Mouse (Mus musculus): ENCODE measurements around the gene Slc22a12.

Gene Slc22a12

DNA sequence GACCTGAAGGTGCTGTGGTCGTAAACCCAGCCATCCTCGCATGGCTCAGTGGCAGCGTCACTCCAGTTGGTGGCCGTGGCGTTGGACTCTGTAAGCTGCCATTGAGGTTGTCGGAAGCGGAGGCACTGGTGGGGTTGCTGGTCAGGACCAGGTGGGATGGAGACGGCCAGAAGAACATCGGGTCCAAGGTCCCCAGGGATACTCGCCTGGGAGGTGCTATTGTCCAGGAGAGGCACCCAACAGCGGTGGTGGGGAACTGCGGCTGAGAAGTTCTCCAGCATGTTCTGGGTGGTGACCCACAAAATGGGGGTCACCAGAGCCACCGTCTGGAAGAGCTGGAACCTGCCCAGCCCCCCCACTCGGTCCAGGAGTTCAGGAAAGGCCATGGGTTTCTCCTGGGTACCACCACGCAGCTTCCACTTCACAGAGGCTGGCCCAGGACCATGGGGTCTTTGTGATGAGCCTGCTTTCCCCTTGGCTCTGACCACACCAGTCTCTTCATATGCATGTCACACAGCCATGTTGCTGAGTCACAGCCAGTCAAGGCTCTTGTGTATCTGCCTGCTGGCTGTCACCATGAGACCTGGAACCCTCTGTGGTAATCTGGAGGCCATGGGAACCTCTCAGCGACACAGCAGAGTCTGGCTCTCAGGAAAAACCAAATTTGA lies at the start of gene Slc22a12:
TSS of gene Slc22a12 (minus strand) at position 666 of the 668 bp plus-strand sequence.
- DNase-seq (ENCODE audit: low read depth), result no peak

DNA sequence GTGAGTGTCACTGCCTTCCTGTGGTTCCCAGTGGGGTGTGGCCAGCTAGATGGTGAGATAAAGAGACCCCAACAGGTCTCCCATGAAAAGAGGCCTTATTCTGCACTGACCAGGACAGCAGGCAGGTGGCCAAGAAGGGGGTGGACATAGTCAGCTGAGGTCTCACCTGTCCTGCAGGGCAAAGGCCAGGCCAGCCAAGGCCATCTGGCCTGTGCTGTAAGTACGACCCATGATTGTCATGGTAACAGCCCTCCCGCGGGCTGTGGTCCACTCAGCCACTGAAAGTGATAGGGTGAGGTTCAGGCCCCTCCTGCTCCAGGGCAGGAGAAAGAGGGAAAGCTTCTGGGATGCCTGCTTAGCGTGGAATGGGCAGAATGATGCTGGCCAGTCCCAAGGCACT lies 29.2 kb upstream of the Slc22a12 start:
- no peak for DNase-seq (ENCODE audit: low read depth)

DNA sequence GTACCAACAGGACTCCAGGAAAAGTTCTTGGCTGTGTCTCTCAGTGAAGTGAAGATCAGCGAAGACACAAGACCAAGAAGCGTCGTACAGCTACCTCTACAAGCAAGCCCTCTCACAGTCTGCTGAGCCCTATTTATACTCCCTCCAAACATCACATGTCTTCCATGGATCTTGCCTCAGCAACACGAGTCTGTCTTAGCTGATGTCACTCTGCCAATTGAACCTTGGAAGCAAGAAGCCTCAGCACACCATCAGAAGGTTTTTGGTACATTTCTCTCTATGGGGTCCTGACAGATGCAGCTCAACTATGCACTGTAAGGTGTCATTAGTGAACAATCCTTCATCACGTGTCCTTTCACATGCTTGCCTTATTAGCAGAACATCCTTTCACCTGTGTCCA lies 28.6 kb upstream of the Slc22a12 start:
- no peak for DNase-seq (ENCODE audit: low read depth)

- DNase-seq (ENCODE audit: low read depth), result no peak
These were observed 26.7 kb upstream of the Slc22a12 start for GRCm38 (mm10) chr19:6569561-6569960.

DNA sequence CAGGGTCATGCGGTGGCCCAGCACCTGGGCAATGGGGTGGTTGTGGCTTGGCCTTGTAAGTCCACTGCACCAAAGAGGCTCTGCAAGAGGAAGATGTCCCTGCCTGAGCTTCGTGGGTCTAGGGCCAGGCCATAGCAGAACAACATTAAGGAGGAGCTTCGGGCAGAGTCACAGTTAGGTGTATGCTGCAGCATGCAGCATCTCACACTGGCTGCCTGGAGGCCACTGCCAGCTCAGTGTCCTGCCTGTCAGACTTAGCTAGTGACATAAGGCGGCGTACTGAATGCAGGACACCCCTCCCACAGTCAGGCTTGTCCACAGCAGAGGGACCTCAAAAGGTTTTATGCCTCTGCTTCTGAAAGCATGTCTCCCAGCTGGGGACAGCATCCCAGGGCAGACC lies 26.2 kb upstream of the Slc22a12 start:
- DNase-seq (ENCODE audit: low read depth), result no peak

DNA sequence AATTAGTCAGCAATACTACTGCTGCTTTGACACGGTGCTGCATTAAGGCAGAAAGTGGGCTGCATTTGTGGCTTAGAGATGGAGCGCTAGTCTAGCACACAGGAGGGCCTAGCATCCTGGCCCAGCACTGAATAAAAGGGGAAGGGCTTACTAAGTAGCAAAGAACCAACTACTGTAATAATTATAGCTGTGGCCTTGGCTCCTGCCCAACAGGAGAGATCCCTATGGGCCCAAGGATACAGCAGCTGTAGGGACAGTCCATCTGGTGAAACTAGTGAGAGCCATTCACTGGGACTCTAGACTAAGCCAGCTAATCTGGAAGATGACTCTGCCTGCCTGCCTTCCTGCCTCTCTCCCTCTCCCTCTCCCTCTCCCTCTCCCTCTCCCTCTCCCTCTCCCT lies 23.6 kb upstream of the Slc22a12 start:
- no peak for DNase-seq (ENCODE audit: low read depth)

DNA sequence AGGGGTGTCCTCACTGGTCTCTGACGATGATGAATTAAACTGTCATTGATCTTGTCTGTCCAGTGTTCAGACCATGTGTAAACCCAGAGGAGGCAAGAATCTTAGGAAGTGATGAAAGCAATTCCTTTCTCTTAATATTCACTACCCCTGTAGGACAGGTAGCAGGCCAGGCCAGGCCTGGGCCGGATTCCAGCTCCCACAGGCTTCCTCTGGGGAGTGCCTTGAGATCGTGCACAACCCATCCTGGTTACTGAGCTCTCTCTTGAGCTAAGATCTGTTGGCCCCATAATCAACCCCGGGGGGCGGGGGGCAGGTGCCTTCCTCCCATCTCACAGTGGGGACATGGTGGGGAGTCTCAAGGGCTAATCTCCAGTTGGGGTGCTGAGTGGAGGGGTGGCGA lies 22.3 kb upstream of the Slc22a12 start:
- no peak for DNase-seq (ENCODE audit: low read depth)

DNA sequence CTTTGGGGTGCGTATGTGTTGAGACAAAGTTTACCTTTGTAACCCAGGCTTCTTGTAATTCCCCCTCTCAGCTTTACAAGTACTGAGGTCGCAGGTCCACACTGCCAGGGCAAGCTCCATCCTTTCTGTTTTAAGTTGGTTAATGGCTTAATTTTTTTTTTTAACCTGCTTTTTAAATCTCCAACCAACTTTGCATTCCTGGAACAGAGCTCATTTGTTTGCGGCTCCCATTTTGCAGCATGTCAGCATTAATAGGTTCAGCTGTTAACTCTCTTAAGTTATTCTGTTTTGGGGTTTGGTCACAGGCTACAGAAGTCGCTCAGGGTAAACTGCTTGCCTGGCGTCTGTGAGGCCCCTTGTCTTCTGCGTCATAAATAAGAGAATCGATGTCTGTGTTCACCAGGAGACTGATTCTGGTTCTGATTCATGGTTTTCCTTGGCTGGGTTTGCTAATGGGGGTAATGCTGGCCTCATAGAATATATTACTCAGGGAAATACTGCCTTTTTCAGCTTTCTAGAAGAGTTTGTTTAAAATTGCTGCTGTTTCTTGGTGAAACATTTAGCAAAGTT lies 17.5 kb upstream of the Slc22a12 start:
- peak; percentile 32 for DNase-seq (ENCODE audit: low read depth)

DNA sequence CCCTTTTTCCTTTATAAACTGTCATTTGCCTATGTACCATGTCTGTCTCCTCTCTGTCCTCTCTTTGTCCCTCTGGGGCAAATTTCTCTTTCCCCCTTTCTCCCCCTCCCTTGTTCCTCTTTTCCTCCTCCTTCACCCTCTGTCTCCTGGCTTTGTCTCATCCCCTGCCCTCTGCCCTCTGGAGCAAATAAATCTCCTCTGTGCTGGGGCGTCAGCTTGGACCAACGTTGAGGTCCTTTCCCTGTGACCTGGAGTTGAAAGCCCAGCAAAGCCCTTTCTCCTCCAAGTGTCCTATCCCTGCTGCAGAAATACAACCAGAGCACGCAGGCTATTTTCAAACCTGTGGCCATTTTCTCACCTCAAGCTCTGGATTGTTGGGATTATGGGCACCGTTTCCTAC lies 16.7 kb upstream of the Slc22a12 start:
- DNase-seq (ENCODE audit: low read depth), result no peak

- peak; percentile 24 for DNase-seq (ENCODE audit: low read depth)
These were observed 11.2 kb upstream of the Slc22a12 start for GRCm38 (mm10) chr19:6553819-6554582.

- no peak for DNase-seq (ENCODE audit: low read depth)
These were observed 10.3 kb upstream of the Slc22a12 start for GRCm38 (mm10) chr19:6553174-6553573.

DNA sequence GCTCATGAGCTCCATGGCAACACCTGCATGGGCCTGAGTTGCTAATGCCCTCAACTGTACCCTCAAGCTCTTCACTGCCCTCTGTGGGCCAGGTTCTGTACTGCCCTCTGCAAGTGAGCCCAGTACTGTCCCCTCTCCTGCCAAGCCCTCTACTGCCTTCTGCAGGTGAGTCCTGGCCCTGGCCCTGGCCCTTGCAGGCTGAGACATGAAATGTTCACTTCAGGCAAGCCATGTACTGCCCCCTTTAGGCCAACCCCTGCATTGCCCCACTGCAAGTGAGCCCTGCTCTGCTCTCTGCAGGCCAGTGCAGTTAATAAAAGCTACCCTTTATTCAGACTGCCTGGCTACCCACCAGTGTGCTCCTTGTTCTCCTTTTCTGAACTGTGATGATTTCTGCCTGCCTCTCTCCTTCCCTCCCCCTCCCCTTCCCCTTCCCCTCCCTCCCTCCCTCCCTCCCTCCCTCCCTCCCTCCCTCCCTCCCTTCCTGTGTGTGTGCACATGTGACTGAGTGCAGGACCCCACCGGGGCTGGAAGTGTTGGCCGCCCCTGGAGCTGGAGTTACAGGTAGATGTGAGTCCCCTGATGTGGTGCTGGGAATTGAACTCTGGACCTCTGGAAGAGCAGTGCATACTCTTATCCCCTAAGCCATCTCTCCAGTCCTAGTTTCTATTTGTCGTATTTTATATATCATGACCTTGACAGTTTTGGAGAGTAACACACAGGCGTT lies 9.6 kb upstream of the Slc22a12 start:
- DNase-seq (ENCODE audit: low read depth), result peak; percentile 49

GRCm38 (mm10) chr19:6551215-6551614 lies 8.4 kb upstream of the Slc22a12 start:
- no peak for DNase-seq (ENCODE audit: low read depth)

GRCm38 (mm10) chr19:6549566-6549965 lies 6.7 kb upstream of the Slc22a12 start:
- no peak for DNase-seq (ENCODE audit: low read depth)

DNA sequence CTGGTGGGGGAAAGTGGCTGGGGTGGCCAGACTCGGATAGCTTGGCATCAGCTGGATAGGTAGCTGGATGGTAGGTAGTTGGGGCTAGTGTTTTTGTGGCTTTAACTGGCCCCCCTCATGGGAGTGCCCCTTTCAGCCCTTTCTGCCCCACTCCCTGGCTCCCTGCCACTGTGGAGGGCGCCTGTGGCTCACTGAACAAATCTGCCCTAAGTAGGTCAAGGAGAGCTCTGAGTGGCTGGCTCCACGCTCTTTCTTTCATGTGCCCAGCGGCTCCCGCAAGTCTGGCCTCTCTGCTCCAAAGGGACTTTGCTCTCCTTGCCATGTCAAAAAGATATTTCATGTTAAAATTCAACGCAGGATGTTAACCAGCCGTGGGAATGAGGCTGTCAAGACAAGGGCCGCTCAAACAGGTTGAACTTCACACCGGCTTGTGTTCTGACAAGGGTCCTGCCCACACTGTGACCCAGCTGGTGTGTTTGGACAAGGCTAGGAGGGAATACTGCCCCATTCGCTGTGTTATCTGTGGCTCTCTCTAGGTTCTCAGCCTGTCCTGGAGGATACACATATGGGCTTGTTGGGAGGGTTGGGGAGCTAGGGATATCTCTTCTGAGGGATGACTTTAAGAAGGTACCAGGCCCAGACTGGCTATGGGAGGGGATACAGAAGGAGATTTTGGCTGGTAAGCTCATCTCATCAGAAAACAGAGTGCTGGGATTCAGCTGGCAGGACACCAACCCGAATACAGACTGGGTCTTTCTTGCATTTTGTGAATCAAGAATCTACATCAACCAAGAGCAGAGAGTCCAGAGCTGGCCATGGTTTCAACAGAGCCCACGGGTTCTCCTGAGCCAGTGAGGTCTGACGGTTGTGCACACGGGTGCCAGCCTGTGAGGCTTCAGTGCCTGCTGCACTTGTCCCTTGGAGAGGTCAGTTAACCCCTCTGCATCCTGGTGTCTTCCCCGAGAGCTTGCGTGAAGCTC lies 5.9 kb upstream of the Slc22a12 start:
- no peak for DNase-seq (ENCODE audit: low read depth)

GRCm38 (mm10) chr19:6547801-6548200 lies 5.0 kb upstream of the Slc22a12 start:
- DNase-seq (ENCODE audit: low read depth), result no peak

- peak; percentile 87 for DNase-seq (ENCODE audit: low read depth)
These were observed 3.3 kb upstream of the Slc22a12 start for GRCm38 (mm10) chr19:6546096-6546495.

DNA sequence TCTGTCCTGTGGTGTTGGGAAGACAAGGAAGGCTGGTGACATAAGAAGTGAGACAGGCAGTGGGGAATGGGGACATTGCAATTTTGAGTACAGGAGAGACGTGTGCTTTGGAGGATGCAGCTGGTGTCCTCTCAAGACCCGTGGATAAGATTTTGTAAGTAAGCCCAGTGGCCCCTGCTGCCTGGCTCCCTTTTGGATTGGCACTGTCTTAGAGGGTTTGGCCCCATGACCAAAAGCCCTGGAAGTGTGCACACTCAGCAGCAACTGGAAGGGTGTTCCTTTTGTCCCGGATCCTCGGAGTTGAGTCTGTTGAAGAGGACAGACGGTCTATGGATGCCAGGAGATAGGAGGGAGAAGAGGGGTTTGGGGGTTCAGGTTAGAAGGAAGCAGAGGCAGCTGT lies 2.6 kb upstream of the Slc22a12 start:
- DNase-seq (ENCODE audit: low read depth), result no peak

DNA sequence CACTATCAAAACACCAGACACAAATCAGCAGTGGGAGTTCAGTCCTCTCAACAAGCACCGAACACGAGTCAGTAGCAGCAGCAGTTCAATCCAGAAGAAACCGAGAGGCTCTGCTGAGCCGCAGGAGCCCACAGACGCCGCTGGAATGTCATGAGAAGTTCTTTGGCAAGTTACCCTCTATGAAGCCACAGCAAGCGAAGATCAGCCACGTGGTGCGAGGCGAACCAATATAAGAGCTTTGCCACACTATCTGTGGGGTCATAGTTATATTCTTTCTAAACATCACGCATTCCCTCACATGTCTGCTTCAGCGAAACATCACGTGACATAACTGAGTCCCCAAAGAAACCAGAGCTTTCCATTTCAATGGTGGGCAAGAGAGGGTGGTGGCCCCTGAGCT lies 1.9 kb upstream of the Slc22a12 start:
- DNase-seq (ENCODE audit: low read depth), result no peak

- DNase-seq (ENCODE audit: low read depth), result no peak
These were observed 686 bp upstream of the Slc22a12 start for GRCm38 (mm10) chr19:6543518-6543917.

- DNase-seq (ENCODE audit: low read depth), result no peak
These were observed 177 bp upstream of the Slc22a12 start for GRCm38 (mm10) chr19:6543035-6543383.

DNA sequence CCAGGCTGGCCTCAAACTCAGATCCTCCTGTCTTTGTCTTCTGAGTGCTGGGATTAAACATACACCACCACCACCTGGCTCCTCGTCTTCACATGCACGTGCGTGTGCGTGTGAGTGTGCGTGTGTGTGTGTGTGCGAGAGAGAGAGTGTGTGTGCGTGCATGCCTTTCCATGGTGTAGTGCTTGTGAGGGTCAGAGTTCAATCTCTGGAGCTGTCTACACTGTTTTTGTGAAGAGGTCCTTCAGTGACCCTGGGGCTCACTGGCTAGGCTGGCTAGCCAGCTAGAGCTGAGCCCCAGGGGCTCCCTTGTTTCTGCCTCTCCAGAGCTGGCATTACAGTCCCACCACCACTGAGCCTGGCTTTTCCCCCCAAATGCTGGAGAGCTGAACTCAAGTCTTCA lies 1.3 kb downstream of the Slc22a12 start:
- no peak for DNase-seq (ENCODE audit: low read depth)

All from NIH3T3 (cell line).